Mouse (Mus musculus) embryonic fibroblast, embryonic 13.5 days (primary cell): ENCODE results near the gene Csnk2b.

Experiments used
- CTCF ChIP-seq: IDR thresholded peaks from 2 replicates; pipeline ENCODE4 v1.5.1; 2011; ENCODE audit warnings: mild to moderate bottlenecking, control low read depth, low read length, moderate library complexity, borderline replicate concordance; ENCODE audit not compliant: insufficient read depth
- POLR2A ChIP-seq: IDR thresholded peaks from 2 replicates; pipeline ENCODE4 v1.6.1; 2011; ENCODE audit warnings: low read depth, mild to moderate bottlenecking, control low read depth, low read length, moderate library complexity

GRCm38 (mm10) chr17:35111774-35112173 is 10.1 kb downstream of the Csnk2b start:
- TF ChIP-seq CTCF (no peak), POLR2A (no peak)
